Mouse (Mus musculus) R1 (cell line): ENCODE results near the gene Clcn7.
"Not testable (repeated sequence)": the region's sequence is repeated elsewhere in the genome, so short reads cannot be mapped to it uniquely, and the experiment has no call there.

Experiments
- DNase-seq: peaks from one replicate; pipeline ENCODE4 v3.0.0-alpha.2; 2018; ENCODE audit warnings: low read depth, low spot score

Gene Clcn7

DNA sequence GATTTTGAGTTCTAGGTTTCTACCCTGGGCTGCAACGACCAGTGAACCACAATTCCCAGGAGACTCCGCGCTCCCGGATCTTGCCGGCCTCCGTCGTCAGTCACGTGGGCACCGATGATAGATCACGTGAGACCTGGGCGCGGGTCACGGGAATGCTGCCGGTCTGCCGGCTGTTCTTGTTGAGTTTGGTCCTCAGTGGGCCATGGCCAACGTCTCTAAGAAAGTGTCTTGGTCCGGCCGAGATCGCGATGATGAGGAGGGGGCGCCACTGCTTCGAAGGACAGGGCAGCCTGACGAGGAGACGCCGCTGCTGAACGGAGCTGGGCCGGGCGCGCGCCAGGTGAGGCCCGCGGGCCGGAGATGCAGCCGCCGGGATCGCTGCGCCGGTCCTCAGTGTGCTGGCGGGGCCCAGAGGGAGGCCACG is at the start of gene Clcn7:
Gene Clcn7 (plus strand): TSS at position 117 of the 424 bp plus-strand sequence.
- peak; percentile 92 for DNase-seq

DNA sequence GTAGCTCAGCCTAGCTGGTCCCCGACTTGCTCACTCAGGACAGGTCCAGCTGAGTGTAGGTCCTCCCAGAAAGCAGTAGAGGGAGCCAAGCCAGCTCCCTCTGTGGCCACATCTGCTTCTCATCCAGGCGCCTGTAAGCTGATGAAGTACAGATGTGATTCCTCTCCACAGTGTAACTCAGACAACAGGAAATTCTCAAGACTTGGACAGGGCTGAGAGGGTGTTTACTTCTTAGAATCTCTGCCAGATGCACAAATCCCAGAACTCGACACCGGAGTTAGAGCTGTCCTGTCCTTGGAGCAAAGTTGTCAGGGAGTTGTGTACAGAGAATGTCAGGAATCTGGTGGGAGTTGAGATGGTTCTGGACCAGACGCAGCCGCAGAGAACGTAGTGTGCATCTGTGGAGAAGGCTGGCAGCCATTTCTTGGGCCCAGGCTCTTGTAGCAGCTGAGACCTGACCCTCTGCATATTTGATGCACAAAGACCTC is 49.7 kb upstream of the Clcn7 start, which contains the start of gene Tmem204:
Gene Tmem204 (minus strand): TSS at position 148 of the 488 bp plus-strand sequence.
- peak; percentile 33 for DNase-seq

DNA sequence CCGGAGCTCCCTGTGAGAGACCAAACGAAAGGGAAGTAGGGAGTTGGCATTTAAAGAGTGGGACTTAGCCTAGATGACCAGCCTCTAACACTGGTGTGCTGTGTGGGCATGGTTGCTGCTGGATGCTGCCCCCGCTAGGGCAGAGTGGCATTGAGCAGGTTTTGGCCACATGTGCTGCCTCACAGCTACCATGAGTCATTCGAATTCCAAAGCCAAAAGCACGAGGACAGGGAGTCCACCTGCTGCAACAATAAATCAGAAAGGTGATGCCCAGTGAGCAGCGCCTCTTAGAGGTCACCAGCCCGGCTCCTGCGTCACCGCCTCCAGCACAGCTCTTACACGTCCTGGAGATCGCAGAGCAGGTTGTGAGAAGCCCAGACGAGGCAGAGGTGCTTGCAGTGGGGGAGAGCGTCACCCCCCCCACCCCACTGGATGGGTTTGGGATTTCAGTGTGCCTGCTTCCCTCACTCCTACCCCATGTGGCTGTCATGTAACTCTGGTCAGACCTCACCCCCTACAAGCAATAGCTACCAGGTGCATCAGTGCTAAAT is 48.3 kb upstream of the Clcn7 start:
- no peak for DNase-seq

DNA sequence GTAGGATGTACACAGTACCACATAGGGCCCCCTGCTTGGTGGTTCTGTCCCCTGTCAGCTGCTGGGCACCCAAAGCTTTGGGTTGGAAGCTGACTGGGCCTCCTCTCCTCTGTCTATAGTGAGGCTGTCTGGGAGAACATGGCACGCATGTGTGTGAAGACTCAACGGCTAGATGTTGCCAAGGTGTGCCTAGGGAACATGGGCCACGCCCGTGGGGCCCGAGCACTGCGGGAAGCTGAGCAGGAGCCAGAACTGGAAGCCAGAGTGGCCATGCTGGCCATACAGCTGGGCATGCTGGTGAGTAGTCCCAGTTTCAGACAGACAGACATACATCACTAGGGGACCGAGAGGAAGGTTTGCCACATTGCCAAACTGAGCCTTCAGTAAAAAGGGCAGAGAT is 46.5 kb upstream of the Clcn7 start:
- DNase-seq, result no peak

DNA sequence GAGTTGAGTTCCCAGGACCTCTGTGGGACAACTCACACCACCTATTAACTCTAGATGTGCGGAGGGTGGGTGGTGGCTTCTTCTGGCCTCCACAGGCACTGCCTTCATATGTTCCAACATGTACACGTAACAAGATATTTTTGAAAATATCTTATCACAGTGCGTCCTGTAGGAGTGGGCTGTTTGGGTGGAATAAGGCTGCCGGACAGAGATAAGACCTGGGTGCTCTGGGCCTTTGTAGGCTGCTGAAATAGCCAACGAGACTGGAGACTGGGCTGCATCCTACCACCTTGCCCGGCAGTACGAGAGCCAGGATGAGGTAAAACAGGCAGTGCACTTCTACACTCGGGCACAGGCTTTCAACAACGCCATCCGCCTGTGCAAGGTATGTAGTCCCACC is 44.0 kb upstream of the Clcn7 start:
- DNase-seq, result peak; percentile 34

DNA sequence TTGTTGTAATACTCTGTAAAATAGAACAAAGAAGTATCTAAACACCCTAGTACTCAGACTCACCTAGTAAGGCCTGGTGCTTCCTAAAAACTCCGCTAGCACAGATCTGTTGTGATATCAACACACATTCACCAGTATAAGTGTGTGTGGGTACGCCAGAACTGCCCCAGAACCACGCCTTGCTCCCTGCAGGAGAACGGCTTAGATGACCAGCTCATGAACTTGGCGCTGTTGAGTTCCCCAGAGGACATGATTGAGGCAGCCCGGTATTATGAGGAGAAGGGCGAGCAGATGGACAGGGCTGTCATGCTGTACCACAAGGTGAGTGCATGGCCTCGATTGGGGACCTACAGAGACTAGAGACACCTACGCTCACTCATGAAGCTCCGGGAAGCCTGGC is 42.7 kb upstream of the Clcn7 start:
- no peak for DNase-seq

DNA sequence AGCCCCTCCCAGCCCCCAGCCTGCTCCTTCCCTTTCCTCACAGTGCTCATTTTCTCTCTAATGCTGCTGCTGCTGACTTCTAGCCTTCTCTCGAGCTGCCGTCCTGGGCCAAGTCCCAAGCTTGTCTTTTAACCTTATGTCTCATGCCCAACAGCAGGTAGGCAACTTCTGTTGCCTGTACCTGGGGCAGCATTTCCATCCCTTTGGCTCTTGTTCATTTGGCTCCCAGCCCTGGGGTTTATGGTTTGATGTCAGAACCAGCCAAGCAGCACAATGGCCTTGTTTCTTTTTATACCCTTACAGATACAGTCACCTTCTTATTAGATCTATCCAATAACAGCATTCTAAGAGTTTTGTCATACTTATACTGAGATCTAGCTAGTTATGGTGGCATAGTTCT is 37.0 kb upstream of the Clcn7 start:
- DNase-seq, result no peak

DNA sequence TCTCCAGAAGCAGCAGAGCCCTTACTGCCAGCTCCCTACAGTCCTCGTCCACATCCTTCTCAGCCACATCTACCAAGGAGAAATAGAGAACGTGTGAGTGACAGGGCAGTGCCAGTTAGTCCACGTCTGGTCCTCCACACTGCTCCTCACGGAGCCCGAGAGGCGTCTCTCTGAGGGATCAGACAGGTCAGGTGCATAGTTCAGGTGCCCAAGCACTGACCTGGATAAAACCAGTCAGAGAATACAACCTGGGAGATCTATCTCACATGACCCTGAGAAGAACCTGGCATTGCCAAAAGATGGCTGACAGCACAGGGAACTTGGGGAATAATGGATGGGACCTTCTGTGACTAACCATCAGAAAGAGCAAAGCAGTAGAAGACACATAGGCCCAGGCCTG is 33.1 kb upstream of the Clcn7 start:
- no peak for DNase-seq

DNA sequence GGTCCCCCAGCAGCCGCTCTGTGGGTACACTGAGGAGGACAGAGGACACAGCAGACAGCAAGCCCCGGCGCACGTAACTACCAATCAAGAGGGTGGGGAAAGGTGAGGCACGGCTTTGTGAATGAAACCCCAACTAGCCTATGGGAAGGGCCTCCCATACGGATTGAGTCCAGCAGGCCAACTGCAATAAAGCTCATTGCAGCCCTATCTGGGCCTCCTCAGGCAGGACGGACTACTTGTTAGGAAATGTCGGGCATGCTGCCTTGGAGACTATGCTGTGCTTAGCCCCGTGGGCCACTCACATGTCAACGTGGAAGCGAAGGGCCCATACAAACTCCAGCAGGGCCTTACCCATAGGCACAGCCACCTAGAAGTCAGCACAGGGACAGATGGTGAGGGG is 31.9 kb upstream of the Clcn7 start:
- DNase-seq, result no peak

DNA sequence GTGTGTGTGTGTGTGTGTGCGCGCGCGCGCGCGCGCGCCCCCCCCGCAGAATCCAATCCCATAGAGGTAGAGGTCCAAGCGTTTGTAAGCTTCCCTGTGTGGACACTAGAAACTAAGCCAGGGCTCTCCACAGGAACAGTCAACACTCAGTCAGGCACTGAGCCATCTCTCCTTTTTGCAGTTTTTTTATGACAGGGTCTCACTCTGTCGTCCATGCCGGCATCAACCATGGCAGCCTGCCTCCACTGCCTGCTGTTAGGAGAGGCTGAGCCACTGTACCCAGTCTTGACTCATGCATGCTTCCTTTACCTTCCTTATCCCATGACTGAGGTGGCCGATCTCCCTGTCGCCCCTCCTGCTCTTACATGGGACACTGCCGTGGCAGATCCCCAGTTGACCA is 25.4 kb upstream of the Clcn7 start:
- no peak for DNase-seq

DNA sequence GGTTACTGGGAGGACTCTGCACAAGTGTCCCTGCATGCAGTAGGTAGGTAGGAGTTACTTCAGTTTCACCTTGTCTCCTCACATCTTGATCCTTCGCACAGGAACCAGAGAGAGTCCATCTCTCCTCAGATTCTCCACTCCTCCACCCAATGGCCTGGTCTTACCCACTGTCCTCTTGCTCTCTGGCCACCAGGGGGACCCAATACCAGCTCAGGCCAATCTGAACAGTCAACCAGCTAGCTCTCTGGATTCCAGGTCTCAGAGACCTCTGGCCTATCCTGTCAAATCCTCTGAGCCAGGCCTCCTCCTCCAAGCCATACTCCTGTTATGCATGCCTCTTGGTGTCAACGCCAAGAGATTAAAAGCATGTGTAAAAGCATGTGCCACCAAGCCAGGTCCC is 23.6 kb upstream of the Clcn7 start:
- peak; percentile 68 for DNase-seq

DNA sequence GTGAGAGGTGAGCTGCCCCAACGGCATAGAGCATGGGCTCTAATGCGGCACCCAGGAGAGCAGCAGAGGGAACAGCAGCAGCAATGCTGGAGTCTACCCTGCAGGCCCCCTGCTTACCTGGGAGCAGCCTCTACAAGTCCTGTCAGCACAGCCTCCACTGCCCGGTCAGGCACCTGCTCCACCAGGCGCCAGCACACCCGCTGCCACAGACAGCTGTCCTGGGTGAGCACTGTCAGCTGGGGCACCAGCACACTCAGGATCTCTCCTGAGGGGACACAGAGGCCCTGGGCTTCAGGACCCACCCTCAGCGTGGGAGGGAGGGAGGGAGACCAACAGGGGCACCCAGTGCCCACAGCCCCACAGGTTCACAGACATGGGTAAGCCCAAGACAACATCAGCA is 22.6 kb upstream of the Clcn7 start:
- no peak for DNase-seq

DNA sequence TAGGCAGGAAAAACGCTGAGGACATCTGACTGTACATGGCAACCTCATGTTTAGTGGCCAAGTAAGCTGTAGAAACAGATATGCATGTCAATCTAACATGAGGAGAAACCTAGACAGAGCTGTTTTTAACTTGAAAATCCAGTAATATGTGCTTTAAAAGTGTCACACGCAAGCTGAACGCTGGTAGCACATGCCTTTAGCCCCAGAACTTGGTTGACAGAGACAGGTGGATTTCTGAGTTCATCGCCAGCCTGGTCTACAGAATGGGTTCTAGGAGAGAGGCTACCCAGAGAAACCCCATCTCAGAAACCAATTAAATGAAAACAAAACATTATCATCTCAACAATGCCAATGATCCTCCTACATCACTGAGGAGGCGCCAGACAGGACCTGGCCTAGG is 22.0 kb upstream of the Clcn7 start:
- no peak for DNase-seq

DNA sequence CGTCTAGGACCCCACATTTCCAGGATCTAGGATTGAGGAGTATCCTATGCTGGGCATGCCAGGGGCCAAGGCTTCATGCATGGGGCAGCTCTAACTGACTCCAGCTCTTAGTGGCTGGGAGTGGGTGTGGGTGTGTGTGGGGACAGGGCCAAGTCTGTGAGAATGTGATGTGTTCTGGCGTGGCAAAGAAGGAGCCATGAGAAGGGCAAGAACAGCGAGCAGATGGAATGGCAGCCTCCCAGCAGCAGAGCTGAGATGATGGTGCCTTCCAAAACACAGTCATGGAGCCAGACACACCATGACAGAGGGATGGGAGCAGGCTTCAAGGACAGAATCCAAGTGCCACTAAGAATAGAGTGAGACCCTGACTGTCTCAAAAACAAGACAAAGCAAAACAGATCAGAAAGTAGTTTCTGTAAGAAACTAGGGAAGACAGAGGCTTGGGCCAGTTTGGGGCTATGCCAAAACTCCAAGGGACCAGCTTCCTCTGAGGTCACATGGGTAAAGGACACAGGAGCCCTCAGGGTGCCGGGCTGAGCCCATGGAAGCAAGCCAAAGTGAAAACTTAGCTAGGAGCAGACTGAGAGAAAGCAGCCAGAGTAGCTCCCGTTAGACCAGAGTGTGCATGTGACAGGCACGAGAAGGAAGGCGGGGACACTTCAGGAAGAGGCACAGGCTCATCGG is 21.3 kb upstream of the Clcn7 start:
- no peak for DNase-seq

DNA sequence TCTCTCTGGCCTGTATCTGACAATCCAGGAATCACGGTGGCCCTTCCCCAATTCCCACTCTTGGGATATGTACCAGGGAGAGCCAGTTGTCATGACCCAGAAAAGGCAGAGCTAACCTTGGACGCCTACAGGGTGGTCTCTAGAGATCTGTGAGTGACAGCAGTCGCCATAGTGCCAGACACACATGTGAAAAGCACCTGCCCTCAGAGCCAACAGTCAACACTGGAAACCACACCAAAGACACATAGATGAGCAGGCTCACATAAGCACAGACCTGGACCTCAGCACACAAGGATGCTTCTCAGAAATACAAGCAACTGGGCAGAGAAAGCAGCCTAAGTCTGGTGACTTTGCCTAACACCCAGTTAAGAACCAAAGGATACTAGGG is 20.8 kb upstream of the Clcn7 start:
- no peak for DNase-seq

DNA sequence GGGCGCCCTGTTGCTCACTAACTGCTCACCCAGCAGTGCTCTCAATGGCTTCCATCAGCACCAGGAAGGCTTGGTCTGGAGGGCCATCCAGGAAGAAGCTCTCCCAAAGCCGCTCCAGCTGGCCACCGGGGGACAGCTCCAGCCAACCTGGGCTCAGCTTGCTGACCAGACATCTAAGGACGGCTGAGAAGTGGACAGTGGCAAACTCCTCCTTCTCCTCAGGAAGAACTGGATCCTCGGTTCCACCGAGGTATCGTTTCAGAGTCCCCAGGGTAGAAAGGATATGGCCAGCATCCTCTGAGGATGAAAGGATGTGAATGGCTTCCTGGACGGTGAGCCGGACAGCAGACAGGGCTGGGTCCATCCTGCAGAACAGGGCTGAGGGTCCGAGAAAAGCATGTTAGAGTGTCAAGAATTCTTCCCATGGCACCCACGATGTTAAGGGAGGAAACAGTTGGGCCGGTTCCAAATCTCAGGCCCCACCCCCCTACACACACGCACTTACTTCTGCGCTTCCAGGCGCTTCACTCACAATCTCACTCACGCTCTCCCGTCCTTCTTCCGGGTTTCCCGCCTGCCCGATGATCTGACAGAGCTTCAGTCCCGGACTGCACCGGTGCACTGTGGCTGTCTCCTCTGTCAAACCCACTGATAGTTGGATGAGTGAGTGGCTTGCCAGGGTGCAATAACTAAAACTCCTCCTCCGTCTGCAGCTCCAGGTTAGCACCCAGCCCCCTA is 18.1 kb upstream of the Clcn7 start:
- no peak for DNase-seq

DNA sequence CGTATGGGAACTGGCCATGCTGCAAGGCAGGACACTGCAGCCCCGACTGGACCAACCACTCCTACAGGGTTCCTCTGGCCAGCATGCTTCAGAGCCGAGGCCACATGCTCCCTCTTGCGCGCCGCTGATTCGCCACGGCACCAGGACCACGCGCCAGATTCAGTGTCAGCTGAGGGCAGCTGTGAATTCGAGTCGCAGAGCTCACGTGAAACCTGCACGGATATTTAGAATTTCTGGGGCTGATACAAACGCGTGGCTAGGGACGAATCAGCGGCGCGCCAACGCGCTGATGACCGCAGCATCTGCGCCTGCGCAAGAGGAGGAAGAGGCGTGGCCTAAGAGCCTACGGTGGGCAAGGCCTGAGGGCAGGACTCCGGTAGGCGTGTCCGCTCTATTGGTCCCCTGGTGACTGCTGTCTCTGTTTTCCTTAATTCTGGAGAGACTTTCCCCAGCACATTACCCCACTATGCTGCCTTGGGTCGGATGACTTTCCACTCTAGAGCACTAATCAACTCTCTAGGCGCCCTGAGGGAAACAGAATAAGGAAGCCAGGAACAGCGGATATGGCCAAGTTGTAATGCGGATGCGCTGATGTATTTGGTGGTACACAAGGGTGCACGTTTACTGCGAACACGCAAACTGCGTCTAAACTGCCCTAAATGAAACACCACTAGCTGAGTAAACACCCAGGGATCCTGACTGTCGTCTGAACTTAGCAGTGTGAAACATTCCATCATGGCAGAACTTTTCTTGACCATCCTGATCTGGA is 17.3 kb upstream of the Clcn7 start, which contains the start of gene Telo2:
Gene Telo2 (minus strand): TSS at position 304 of the 769 bp plus-strand sequence.
- DNase-seq, result peak; percentile 92

DNA sequence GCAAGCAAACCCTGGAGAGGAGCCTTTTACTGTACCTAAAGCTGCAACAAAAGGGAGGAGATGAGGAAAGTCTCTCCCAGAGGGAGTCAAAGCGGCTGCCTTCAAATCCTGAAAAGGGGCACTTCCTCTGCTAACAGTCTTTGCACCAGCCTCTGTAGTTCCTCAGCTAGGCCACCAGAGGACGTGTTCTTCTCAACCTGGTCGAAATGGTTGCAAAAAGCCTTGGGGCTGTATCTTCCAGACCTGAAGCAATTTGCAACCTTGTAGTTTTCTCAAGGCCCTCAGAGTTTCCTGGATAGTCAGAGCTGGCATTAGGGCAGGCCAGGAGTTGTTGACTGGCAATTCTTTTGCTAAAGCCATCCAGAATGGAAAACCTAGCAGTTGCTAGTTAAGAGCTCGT is 15.9 kb upstream of the Clcn7 start:
- DNase-seq, result peak; percentile 76

DNA sequence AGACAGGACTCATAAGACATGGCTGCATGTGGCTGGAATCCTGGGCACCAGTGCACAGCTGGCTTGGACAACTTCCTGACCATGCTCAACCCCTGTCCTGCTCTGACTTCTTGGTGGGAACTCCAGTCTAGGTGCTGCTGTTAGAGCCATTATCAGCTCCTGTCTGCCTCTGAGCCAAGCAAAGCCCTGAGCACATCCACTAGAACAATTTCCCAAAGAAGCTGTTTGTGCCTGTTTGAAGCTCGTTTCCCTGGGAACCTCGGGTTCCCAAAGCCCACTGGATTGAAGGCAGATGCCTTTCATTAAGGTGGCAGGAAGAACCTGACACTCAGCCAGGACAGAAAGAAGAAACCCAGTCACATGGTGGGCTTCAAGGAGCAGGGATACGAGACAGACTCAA is 12.8 kb upstream of the Clcn7 start, which contains the start of gene Ptx4:
Gene Ptx4 (plus strand): TSS at position 355 of the 400 bp plus-strand sequence.
- no peak for DNase-seq

DNA sequence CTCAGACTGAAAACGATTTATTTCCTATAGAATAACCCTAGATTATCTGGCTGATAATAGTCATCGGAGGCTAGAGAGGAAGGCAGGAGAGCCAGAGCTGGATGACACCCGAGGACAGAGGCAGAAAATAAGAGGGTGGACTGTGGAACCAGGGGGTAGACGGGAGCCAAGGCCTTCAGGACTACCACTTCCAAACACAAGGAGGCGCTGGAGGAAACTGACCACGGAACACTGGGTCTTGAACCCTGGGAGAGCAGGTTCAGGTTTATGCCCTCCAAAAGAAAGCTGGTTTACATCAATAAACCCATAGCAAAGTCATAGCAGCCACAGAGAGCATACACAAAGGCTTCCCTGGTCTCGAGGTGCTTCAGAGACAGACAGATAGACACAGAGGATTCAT is 9.2 kb upstream of the Clcn7 start:
- peak; percentile 51 for DNase-seq

DNA sequence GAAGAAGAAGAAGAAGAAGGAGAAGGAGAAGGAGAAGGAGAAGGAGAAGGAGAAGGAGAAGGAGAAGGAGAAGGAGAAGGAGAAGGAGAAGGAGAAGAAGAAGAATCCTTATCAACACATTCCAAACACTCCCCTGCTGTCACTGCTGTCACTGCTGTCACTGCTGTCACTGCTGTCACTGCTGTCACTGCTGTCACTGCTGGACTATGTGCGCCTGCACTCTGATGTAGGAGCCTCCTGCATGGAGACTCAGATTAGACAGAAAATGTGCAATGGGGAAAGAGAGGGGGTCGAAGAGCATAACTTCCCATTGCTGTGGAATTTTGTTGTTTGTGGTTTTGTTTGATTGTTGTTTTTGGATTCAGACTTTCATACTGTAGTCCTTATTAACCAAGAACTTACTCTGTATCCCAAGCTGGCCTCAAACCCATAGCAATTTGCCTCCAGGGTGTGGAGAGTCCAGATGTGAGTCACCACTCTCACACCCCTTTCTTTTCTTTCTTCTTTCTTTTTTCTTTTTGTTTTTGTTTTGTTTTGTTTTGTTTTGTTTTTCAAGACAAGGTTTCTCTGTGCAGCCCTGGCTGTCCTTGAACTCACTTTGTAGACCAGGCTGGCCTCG is 7.6 kb upstream of the Clcn7 start:
- DNase-seq, result not testable (repeated sequence)
